Mouse (Mus musculus) gastrocnemius, postnatal 14 days (tissue): ENCODE data around the gene Uhrf2. TPM values are rescaled to one million over a fixed set of nuclear protein-coding genes. Genes with fewer than 3 reads are reported as not detected.

Source experiments
- DNase-seq: peaks from one replicate; pipeline ENCODE4 v3.0.0; 2021; ENCODE audit warnings: mixed read lengths
- intact Hi-C: fragments of 180-260 bp; cut with DNase I; formaldehyde crosslinking; loops from one replicate; pipeline ENCODE4 v1.15.1; 2025; ENCODE audit warnings: low total_unique reads
- total RNA-seq, 2 experiments: library from RNA; stranded (reverse); gene quantifications; 2 replicates each; pipeline ENCODE4 v1.2.3; 2021

Gene Uhrf2
- total RNA-seq, 2 experiments from 2014 or later = 14.1 to 15.1 TPM

DNA sequence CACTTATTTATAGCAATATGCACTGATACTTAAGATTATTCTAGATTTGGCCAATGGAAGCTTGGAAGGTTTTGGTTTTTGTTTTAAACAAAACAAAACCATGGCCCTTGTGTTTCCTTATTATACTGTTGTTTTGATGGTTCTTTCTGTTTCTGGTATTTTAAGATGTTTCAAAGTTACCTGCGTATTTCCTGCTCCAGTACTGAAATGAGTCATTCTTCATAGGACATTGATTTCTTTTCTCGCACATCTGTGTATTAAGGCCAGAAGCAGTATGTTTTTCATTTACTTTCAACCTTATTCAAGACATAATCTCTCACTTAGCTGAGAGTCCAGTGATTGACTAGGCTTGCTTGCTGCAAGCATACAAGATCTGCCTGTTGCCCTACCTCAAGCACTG is 13.4 kb downstream of the Uhrf2 start:
- intact Hi-C loops = no loop called here
- no peak for DNase-seq

DNA sequence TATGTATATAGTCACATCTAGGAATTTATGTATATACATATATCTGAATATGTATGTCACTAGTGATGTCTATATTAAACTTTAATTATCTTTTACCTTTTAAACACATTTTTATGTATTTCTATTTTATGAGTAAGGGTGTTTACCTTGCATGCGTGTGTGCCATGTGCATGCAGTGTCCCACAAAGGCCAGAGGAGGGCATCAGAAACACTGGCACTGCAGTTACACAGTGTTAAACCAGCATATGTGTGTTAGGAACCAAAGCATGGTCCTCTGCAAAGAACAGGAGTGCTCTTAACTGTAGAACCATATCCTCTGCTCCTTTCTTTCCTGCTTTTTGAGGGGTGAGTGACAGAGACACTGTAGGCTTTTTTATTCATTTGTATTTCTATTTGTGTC is 14.3 kb downstream of the Uhrf2 start:
- no peak for DNase-seq
- intact Hi-C loops = no loop called here

GRCm38 (mm10) chr19:30045857-30046256 is 15.5 kb downstream of the Uhrf2 start:
- intact Hi-C loops = no loop called here
- DNase-seq = no peak

DNA sequence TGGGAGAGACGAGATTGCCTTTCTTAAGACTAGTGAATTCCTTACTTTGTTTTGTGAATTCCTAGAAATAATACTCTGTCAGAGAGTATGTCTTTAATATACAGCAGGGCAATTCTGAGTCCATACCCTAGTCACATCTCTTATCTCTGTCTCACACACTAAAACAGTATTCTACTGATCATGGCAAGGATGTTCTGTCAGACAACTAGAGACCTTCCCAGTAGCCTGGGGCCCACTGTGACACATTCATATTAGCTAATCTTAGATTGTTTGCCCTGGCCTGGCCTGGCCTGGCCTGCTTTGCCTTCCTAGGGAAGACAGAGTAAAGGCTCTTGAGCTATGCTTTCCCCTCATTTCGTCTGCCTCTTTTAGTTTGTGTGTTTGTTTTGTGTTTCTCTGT is 20.3 kb downstream of the Uhrf2 start:
- DNase-seq = no peak
- intact Hi-C loops = no loop called here

- intact Hi-C loops = no loop called here
- no peak for DNase-seq
These were observed 21.2 kb downstream of the Uhrf2 start for GRCm38 (mm10) chr19:30051479-30051878.

DNA sequence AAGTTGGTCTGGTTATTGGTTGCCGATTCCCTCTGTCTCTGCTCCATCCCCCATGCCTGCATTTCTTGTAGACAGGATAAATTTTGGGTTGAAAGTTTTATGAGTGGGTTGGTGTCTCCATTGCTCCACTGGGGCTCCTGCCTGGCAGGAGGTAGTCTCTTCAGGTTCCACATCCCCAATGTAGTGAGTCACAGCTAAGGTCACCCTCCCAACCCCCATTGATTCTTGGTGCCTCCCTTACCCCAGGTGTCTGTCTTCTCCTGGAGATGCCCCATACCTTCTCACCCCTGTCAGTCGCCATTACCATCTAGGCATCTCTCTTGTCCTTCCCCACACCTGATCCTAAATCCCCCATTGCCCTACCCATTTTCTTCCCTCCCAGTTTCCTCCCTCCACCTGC is 23.9 kb downstream of the Uhrf2 start:
- intact Hi-C loops = no loop called here
- DNase-seq = no peak

DNA sequence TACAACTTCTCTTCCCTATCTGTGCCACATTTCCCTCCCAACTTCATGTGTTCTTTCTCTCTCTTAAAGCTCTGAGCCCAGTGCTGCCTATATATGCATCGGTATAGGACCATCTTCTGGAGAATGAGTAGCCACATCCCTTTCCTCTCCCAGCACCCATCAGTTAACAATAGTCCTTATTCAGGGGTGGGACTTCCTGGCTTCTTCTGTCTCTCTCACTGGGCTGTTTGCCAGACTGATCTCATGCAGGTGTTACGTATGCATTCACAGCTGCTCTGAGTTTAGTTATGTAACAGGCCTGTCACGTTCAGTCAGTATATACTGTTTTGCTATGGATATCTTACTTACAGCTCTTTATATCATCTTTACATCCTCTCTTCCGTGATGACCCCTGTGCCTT is 35.5 kb downstream of the Uhrf2 start:
- no peak for DNase-seq
- intact Hi-C loops = no loop called here

DNA sequence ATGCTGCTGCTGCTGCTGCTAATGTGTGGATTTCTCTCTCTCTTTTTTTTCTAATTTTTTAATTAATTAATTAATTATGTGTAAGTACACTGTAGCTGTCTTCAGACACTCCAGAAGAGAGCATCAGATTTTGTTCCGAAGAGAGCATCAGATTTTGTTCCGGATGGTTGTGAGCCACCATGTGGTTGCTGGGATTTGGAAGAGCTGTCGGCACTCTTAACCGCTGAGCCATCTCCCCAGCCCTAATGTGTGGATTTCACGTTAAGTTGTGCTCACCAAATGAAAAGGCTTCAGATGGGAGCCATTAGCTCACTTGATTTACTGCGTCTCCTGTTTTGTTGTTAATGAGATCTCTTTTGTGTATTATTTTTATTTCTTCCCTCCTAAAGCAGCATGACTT is 59.9 kb downstream of the Uhrf2 start:
- intact Hi-C loops = no loop called here

GRCm38 (mm10) chr19:30091644-30092295 is 61.5 kb downstream of the Uhrf2 start:
- no peak for DNase-seq
- intact Hi-C loops = no loop called here

More for the DNA sequence above, 59.9 kb downstream of the Uhrf2 start:
- no peak for DNase-seq

DNA sequence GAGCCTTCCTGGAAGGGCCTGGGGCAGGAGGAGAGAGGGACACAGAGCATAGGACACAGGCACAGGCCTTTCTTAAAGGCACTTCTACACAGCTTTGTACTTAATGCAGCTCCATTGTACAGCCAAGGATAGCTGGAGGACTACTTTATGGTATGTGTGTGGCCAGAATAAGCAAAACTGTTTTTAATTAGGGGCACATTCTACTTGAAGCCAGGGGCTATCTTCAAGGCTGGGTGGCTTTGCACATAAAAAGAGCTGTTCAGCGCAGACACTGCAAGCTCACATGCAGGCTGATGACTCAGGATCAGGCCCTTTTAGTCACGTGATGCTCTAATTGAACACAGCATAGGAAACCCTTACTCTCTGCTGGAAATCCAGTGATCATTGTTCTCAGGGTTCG is 65.9 kb downstream of the Uhrf2 start:
- intact Hi-C loops = no loop called here
- no peak for DNase-seq

DNA sequence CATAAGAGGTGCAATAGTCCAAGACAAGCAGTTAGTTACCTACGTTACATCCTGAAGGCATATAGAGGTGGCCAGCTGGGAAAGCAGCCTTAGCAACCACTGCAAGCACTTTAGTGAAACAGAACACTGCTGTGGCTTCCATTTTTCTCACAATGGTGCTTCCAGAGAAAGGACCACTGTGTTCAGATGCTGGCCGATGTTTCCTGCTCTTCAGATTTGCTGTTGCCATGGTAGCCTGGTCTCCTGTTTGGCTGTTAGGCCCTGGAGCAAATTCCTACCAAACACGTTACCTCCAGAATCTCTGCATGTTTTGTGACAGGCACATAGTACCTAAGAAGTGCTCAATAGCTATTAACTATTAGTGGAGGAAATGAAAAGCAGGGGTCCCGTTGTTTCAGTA is 66.7 kb downstream of the Uhrf2 start:
- intact Hi-C loops = no loop called here

GRCm38 (mm10) chr19:30100571-30100970 is 70.3 kb downstream of the Uhrf2 start:
- DNase-seq = no peak
- intact Hi-C loops = no loop called here

More for the DNA sequence above, 66.7 kb downstream of the Uhrf2 start:
- no peak for DNase-seq

DNA sequence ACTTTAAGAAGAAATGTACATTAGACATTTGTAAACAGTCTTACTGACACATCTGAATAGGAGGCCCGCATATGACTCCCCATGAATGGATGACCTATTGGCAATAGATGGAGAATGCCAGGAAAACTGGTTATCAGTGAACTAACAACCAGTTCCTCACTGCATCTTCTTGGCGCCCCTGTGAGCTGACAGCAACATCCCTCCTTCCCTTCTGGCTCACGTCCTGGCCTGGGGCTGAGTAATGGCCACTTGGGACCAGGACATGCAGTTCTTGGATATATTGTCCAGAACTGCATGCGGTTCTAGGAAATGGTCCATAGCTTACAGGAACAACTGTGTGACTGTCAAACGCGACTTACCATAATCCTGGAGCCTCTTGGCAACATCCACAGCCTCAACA is 72.3 kb downstream of the Uhrf2 start:
- intact Hi-C loops = no loop called here
- peak; percentile 25 for DNase-seq

DNA sequence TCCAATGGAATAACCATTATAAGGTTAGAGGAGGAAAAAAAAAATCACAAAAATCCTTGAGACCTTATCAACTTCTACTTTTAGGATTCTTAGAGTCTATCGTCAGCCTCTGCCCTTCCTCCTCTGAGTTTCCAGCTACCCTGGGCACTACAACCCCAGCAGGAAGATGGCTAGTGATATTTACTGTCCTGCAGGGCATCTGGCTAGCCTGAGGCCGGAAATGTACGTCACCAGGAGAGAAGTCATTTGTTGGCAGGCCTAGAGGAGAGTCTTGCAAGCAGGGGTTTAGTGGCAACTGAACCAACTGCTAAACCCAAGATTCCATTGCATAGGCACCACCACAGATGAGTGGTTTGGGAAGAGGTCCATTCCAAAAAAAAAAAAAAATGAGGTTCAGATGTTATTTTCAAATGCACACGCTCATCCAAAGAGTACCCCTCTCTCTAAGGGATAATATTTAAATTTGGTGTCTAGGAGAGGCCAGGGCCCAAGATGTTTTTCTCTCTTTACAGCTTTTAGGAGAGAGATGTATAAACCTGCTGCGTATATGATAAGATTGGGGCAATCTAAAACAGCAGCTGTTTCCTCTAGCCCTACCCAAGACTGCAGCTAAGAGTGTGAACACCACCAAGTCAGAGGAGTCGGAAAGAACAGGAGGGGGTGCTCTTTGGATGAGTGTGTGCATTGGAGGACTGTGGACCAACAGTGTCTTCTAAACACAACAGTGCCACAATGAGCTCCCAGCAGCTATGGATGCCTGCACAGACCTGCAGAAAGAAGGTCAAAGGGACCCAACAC is 74.9 kb downstream of the Uhrf2 start:
- intact Hi-C loops = no loop called here

DNA sequence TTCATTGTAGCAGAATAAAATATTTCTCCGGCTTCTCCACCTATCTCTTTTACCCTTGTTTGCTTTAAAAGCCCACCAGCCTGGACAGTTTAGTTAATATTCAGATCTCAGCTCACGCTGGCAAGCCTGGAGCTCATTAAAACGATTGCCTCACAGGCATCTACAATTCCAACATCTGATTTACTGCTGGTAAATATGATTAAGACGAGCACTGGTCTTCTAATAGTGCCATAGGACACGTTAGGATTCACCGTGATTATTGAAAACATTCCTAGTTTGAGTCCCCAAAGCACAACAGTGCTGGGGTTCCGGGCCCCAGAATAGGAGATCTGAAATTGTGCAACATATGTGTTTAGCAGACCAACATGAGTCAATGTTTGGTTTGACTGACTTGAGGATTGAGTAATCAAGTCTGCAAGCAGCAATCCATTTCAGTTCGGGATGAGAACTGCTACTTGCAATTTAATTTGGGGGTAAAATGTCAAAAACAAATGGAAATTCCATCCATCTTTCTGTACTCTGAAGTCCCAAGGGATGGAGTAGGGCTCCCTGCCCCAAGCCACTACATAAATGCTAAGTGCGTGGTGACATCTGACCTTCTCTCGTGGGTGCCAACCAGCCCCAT is 77.0 kb downstream of the Uhrf2 start:
- intact Hi-C loops = no loop called here
- DNase-seq = no peak

More for the DNA sequence above, 74.9 kb downstream of the Uhrf2 start:
- DNase-seq = no peak

- intact Hi-C loops = no loop called here
- DNase-seq = no peak
These were observed 78.3 kb downstream of the Uhrf2 start for GRCm38 (mm10) chr19:30108616-30109015.

- no peak for DNase-seq
- intact Hi-C loops = no loop called here
These were observed 78.8 kb downstream of the Uhrf2 start for GRCm38 (mm10) chr19:30109122-30109521.

- no peak for DNase-seq
- intact Hi-C loops = no loop called here
These were observed 81.1 kb downstream of the Uhrf2 start for GRCm38 (mm10) chr19:30111421-30111820.

GRCm38 (mm10) chr19:30112961-30113688 is 82.8 kb downstream of the Uhrf2 start:
- intact Hi-C loops = no loop called here
- no peak for DNase-seq

DNA sequence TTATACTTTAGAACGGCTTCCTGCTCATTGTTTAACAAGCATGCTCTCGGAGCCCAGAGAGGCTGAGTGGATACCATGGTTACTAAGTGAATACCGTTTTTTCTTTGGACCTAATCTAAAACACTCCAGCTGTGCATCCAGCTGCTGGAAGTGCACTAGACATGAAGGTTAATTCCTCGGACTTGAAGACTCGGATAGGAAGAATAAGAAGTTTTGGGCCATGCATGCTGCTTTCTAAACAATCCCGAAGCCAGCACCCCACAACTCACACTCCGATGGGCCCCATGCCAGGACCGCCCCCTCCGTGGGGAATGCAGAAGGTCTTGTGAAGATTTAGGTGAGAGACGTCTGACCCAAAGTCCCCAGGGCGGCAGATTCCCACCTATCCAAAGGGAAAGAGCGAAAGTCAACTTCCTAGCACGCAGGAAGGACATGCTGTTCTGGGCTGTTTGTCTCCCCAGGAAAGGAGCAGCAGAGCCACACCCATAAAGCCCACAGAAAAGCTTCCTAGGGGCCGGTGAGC is 84.7 kb downstream of the Uhrf2 start:
- intact Hi-C loops = no loop called here
- no peak for DNase-seq
